Mouse (Mus musculus) myocyte (in vitro differentiated cells): ENCODE results near the gene Lrrc38. TPM values are rescaled to one million over a fixed set of nuclear protein-coding genes. Genes with fewer than 3 reads are reported as not detected.

Source experiments
- H3K27me3 ChIP-seq: one replicate; pipeline ENCODE4 v1.6.1; 2011; ENCODE audit not compliant: control insufficient read depth, insufficient read depth, insufficient read length
- H3K36me3 ChIP-seq: one replicate; pipeline ENCODE4 v1.6.1; 2011; ENCODE audit not compliant: control insufficient read depth, insufficient read depth
- H3K4me2 ChIP-seq: one replicate; pipeline ENCODE4 v1.6.1; 2011; ENCODE audit warnings: low read depth, control low read depth
- H3K4me3 ChIP-seq: one replicate; pipeline ENCODE4 v1.5.1; 2011; ENCODE audit warnings: mild to moderate bottlenecking, control low read depth, moderate library complexity
- H3K79me2 ChIP-seq: one replicate; pipeline ENCODE4 v1.6.1; 2011; ENCODE audit not compliant: control insufficient read depth, insufficient read depth
- H3ac ChIP-seq: one replicate; pipeline ENCODE4 v1.6.1; 2011; ENCODE audit not compliant: control insufficient read depth, insufficient read length
- CEBPB ChIP-seq: IDR thresholded peaks from 2 replicates; pipeline ENCODE4 v1.6.1; 2011; ENCODE audit warnings: mild to moderate bottlenecking, moderate library complexity; ENCODE audit not compliant: poor library complexity, insufficient read depth, severe bottlenecking
- E2F4 ChIP-seq: IDR thresholded peaks from one replicate; pipeline ENCODE4 v1.6.1; 2011; ENCODE audit warnings: mild to moderate bottlenecking, control low read depth, moderate library complexity; ENCODE audit not compliant: insufficient read depth
- MAX ChIP-seq: IDR thresholded peaks from one replicate; pipeline ENCODE4 v1.6.1; 2011; ENCODE audit warnings: low read depth, mild to moderate bottlenecking, control low read depth
- MYOD1 ChIP-seq, 3 experiments: IDR thresholded peaks; one replicate each; pipeline ENCODE4 v1.6.1; 2011; ENCODE audit warnings: control low read depth in 2 of 3, low read depth in 2 of 3, mild to moderate bottlenecking in 2 of 3, moderate library complexity in 1 of 3; ENCODE audit not compliant: insufficient read length in 2 of 3, control insufficient read depth in 1 of 3
- MYOG ChIP-seq, 3 experiments: IDR thresholded peaks; one replicate each; pipeline ENCODE4 v1.6.1; 2011; ENCODE audit warnings: control low read depth in 2 of 3, low read depth in 2 of 3, mild to moderate bottlenecking in 2 of 3; ENCODE audit not compliant: insufficient read length in 2 of 3, control insufficient read depth in 1 of 3, insufficient read depth in 1 of 3
- POLR2A ChIP-seq: IDR thresholded peaks from one replicate; pipeline ENCODE4 v1.6.1; 2011; ENCODE audit warnings: low read depth, mild to moderate bottlenecking, control low read depth, moderate library complexity; ENCODE audit not compliant: insufficient read length
- POLR2AphosphoS2 ChIP-seq: IDR thresholded peaks from one replicate; pipeline ENCODE4 v1.6.1; 2011; ENCODE audit warnings: low read depth, control low read depth; ENCODE audit not compliant: insufficient read length
- REST ChIP-seq: IDR thresholded peaks from one replicate; pipeline ENCODE4 v1.6.1; 2011; ENCODE audit warnings: mild to moderate bottlenecking, control low read depth, moderate library complexity; ENCODE audit not compliant: insufficient read depth, insufficient read length
- SRF ChIP-seq: IDR thresholded peaks from one replicate; pipeline ENCODE4 v1.6.1; 2011; ENCODE audit warnings: low read depth; ENCODE audit not compliant: control insufficient read depth, insufficient read length
- TCF12 ChIP-seq: IDR thresholded peaks from one replicate; pipeline ENCODE4 v1.6.1; 2011; ENCODE audit warnings: mild to moderate bottlenecking, control low read depth; ENCODE audit not compliant: poor library complexity, insufficient read depth, severe bottlenecking
- TCF3 ChIP-seq: IDR thresholded peaks from one replicate; pipeline ENCODE4 v1.6.1; 2011; ENCODE audit warnings: low read depth, control low read depth; ENCODE audit not compliant: insufficient read length
- USF1 ChIP-seq: IDR thresholded peaks from one replicate; pipeline ENCODE4 v1.6.1; 2011; ENCODE audit warnings: low read depth, mild to moderate bottlenecking, control low read depth, moderate library complexity
- polyA plus RNA-seq: library from polyadenylated mRNA; unstranded; fragments of >200 nt; fragmentation: generic; extraction: Trizol; gene quantifications from one replicate; pipeline ENCODE4 v1.2.1, GENCODE M21; 2012; ENCODE audit warnings: missing spikeins

The Lrrc38 gene
- polyA plus RNA-seq, 1 experiment: not detected

- peaks cover 16% of the 10 kb centered on the region for H3K27me3 ChIP-seq
- H3K79me2 ChIP-seq: no peaks in the 10 kb centered on the region
- H3ac ChIP-seq: no peak overlapping the region
- H3K4me2 ChIP-seq: peak overlapping the region; percentile 12
- no peak overlapping the region for H3K4me3 ChIP-seq
- TF ChIP-seq MYOG (IDR thresholded peaks at IDR 0.05; ENCODE audit: control insufficient read depth in 1 of 3, insufficient read depth in 1 of 3, insufficient read length in 2 of 3, low read depth in 2 of 3): peak in 1 of 3 experiments; percentile 11
- no peak for TF ChIP-seq CEBPB
- TF ChIP-seq MYOD1 (IDR thresholded peaks at IDR 0.05; ENCODE audit: control insufficient read depth in 1 of 3, insufficient read length in 2 of 3, low read depth in 2 of 3): peak in 1 of 3 experiments; percentile 49
- H3K36me3 ChIP-seq: no peaks in the 10 kb centered on the region
These were observed 879 bp upstream of the Lrrc38 start for GRCm38 (mm10) chr4:143348678-143349077.

GRCm38 (mm10) chr4:143350047-143351015 lies 774 bp downstream of the Lrrc38 start:
- no peaks in the 10 kb centered on the region for H3K36me3 ChIP-seq
- H3K79me2 ChIP-seq: no peaks in the 10 kb centered on the region
- TF ChIP-seq CEBPB (no peak), POLR2AphosphoS2 (no peak), MAX (no peak), TCF3 (no peak), POLR2A (no peak), USF1 (no peak)
- peaks cover 16% of the 10 kb centered on the region for H3K27me3 ChIP-seq
- no peak overlapping the region for H3K4me3 ChIP-seq
- no peak overlapping the region for H3ac ChIP-seq
- no peak overlapping the region for H3K4me2 ChIP-seq

- Histone ChIP-seq H3K27me3 (peaks cover 22% of the 10 kb centered on the region), H3K4me3 (no peak overlapping the region), H3K79me2 (no peaks in the 10 kb centered on the region), H3K4me2 (no peak overlapping the region), H3K36me3 (no peaks in the 10 kb centered on the region), H3ac (no peak overlapping the region)
- no peak for TF ChIP-seq TCF3
- no peak for TF ChIP-seq E2F4
- TF ChIP-seq REST: no peak
- no peak for TF ChIP-seq SRF
These were observed 2.7 kb downstream of the Lrrc38 start for GRCm38 (mm10) chr4:143352301-143352700.

GRCm38 (mm10) chr4:143361520-143361919 lies 12.0 kb downstream of the Lrrc38 start:
- Histone ChIP-seq H3K36me3 (no peaks in the 10 kb centered on the region), H3K4me2 (no peak overlapping the region), H3K79me2 (no peaks in the 10 kb centered on the region), H3K4me3 (no peak overlapping the region), H3ac (no peak overlapping the region), H3K27me3 (peaks cover 5% of the 10 kb centered on the region)
- TF ChIP-seq POLR2A (no peak), E2F4 (no peak), MAX (no peak), MYOG (IDR thresholded peaks at IDR 0.05; ENCODE audit: control insufficient read depth in 1 of 3, insufficient read depth in 1 of 3, insufficient read length in 2 of 3, low read depth in 2 of 3) (no peak), SRF (no peak), TCF12 (no peak), MYOD1 (IDR thresholded peaks at IDR 0.05; ENCODE audit: control insufficient read depth in 1 of 3, insufficient read length in 2 of 3, low read depth in 2 of 3) (no peak), POLR2AphosphoS2 (no peak), CEBPB (no peak), TCF3 (no peak), USF1 (no peak), REST (no peak)

GRCm38 (mm10) chr4:143366415-143367041 lies 17.0 kb downstream of the Lrrc38 start:
- Histone ChIP-seq H3K79me2 (no peaks in the 10 kb centered on the region), H3K27me3 (no peaks in the 10 kb centered on the region), H3K4me3 (no peak overlapping the region), H3K4me2 (no peak overlapping the region), H3K36me3 (no peaks in the 10 kb centered on the region), H3ac (no peak overlapping the region)
- TF ChIP-seq USF1 (no peak), SRF (no peak), TCF3 (no peak), E2F4 (no peak), CEBPB (no peak), POLR2A (no peak), MAX (no peak), TCF12 (no peak)
